Mouse (Mus musculus) heart, adult 18-20 months (tissue): ENCODE data around the gene D10Wsu102e. TPM values are rescaled to one million over a fixed set of nuclear protein-coding genes. Genes with fewer than 3 reads are reported as not detected.

Experiments used
- total RNA-seq, 2 experiments: library from RNA; stranded (reverse); gene quantifications; 2 replicates each; pipeline ENCODE4 v1.2.3; 2021

D10Wsu102e gene
- total RNA-seq, 2 experiments from 2014 or later = 0.50 to 0.67 TPM

Other genes with a start within 250 kb of the D10Wsu102e start
- gene Slc41a2, start 22.3 kb upstream of the D10Wsu102e start, total RNA-seq = 1 to 10 TPM; 1.2 to 3.3 TPM
- 10 to 100 TPM; 10.3 to 13.0 TPM for gene Aldh1l2, start 173.9 kb downstream of the D10Wsu102e start, total RNA-seq
- 10 to 100 TPM; 15.2 to 16.4 TPM for gene Washc4, start 183.5 kb downstream of the D10Wsu102e start, total RNA-seq